13 mouse cellular contexts compared by ENCODE assay signal in genomic region chr8:92071305-92072253, GRCm38 (mm10).
DNase-seq lines count a peak whose midpoint lies in the region; ATAC-seq and TF ChIP-seq lines count a peak whose summit lies in the region.
"Had no signal": no experiment of that assay in that cellular context is flagged by ENCODE, and none has a peak within 500 bp of the region (broad histone marks: within the 10 kb centered on the region; RNA-seq: fewer than 3 reads in every experiment).

No protein-coding gene starts in this region.

- 27% methylated on average over 21 of the region's 21 CpGs for WGBS in hindbrain, embryonic 11.5 days
- WGBS in hindbrain, embryonic 10.5 days, result 22% methylated on average over 21 of the region's 21 CpGs
- WGBS in forebrain, embryonic 10.5 days, result 6% methylated on average over 21 of the region's 21 CpGs
- WGBS in hindbrain, embryonic 16.5 days, result 25% methylated on average over 21 of the region's 21 CpGs
- 31% methylated on average over 21 of the region's 21 CpGs for WGBS in neural tube, embryonic 15.5 days
- WGBS in kidney, embryonic 16.5 days, result 53% methylated on average over 18 of the region's 21 CpGs
- WGBS in stomach, postnatal 0 days, result 72% methylated on average over 21 of the region's 21 CpGs

- H3K4me1 ChIP-seq in hindbrain, embryonic 11.5 days (replicated peaks; ENCODE audit: control insufficient read depth, insufficient read depth, low read length), result peaks cover 3% of the 10 kb centered on the region; the same call in 1 of the 2 replicates
- H3K4me1 ChIP-seq in hindbrain, embryonic 10.5 days (replicated peaks), result peaks cover 38% of the 10 kb centered on the region
- peaks cover 52% of the 10 kb centered on the region for H3K4me1 ChIP-seq in forebrain, embryonic 10.5 days
- no peaks in the 10 kb centered on the region; the same call in none of the 2 replicates for H3K4me1 ChIP-seq in hindbrain, embryonic 16.5 days (ENCODE audit: control insufficient read depth, insufficient read depth, low read depth, low read length)
- peaks cover 17% of the 10 kb centered on the region for H3K4me1 ChIP-seq in neural tube, embryonic 15.5 days
- no peaks in the 10 kb centered on the region for H3K4me1 ChIP-seq in kidney, embryonic 16.5 days (ENCODE audit: insufficient read depth, low read length)
- H3K4me1 ChIP-seq in stomach, postnatal 0 days (replicated peaks; ENCODE audit: control insufficient read depth, insufficient read depth), result no peaks in the 10 kb centered on the region
- H3K4me1 ChIP-seq: limb, embryonic 15.5 days had no signal

- ATAC-seq in hindbrain, embryonic 11.5 days (ENCODE audit: low FRiP score), result no peak
- ATAC-seq in hindbrain, embryonic 16.5 days, result peak; percentile 85
- no peak; the same call in 1 of the 2 replicates for ATAC-seq in neural tube, embryonic 15.5 days (ENCODE audit: low FRiP score)
- ATAC-seq in kidney, embryonic 16.5 days (ENCODE audit: low FRiP score, low TSS enrichment), result no peak
- ATAC-seq in stomach, postnatal 0 days (ENCODE audit: low FRiP score, low TSS enrichment), result no peak

- TF ChIP-seq CTCF in stomach, postnatal 0 days (IDR thresholded peaks at IDR 0.05; ENCODE audit: low read depth), result no peak

- H3K27me3 ChIP-seq in hindbrain, embryonic 11.5 days (ENCODE audit: control insufficient read depth, insufficient read depth, low read length), result 0 out of 2 replicates have a peak, but pooled peaks cover 2% of the 10 kb centered on the region
- H3K27me3 ChIP-seq in hindbrain, embryonic 10.5 days (ENCODE audit: insufficient read depth, poor library complexity, severe bottlenecking), result peaks cover 81% of the 10 kb centered on the region
- H3K27me3 ChIP-seq in forebrain, embryonic 10.5 days (ENCODE audit: poor library complexity, severe bottlenecking), result peaks cover 100% of the 10 kb centered on the region
- H3K27me3 ChIP-seq in hindbrain, embryonic 16.5 days (replicated peaks; ENCODE audit: control insufficient read depth, insufficient read depth, low read length), result peaks cover 8% of the 10 kb centered on the region
- peaks cover 19% of the 10 kb centered on the region for H3K27me3 ChIP-seq in neural tube, embryonic 15.5 days (replicated peaks)
- peaks cover 53% of the 10 kb centered on the region for H3K27me3 ChIP-seq in kidney, embryonic 16.5 days (ENCODE audit: insufficient read depth, low read length)
- no peaks in the 10 kb centered on the region for H3K27me3 ChIP-seq in stomach, postnatal 0 days (ENCODE audit: control insufficient read depth, insufficient read depth, low read length)

- H3K4me2 ChIP-seq in hindbrain, embryonic 11.5 days (replicated peaks; ENCODE audit: low read depth, low read length), result no peak overlapping the region
- H3K4me2 ChIP-seq in hindbrain, embryonic 16.5 days (ENCODE audit: low read length), result no peak overlapping the region
- H3K4me2 ChIP-seq in neural tube, embryonic 15.5 days, result no peak overlapping the region
- no peak overlapping the region for H3K4me2 ChIP-seq in kidney, embryonic 16.5 days (replicated peaks; ENCODE audit: low read depth, low read length)
- H3K4me2 ChIP-seq in stomach, postnatal 0 days (replicated peaks; ENCODE audit: low read depth), result no peak overlapping the region
- H3K4me2 ChIP-seq: limb, embryonic 15.5 days; lung, embryonic 15.5 days had no signal

- H3K27ac ChIP-seq in hindbrain, embryonic 11.5 days (ENCODE audit: low read depth, low read length), result no peak overlapping the region
- no peak overlapping the region for H3K27ac ChIP-seq in hindbrain, embryonic 10.5 days
- peak overlapping the region; percentile 72; the same call in 1 of the 2 replicates for H3K27ac ChIP-seq in forebrain, embryonic 10.5 days
- H3K27ac ChIP-seq in hindbrain, embryonic 16.5 days (ENCODE audit: low read depth, low read length), result no peak overlapping the region
- peak overlapping the region; percentile 43; the same call in 1 of the 2 replicates for H3K27ac ChIP-seq in neural tube, embryonic 15.5 days (replicated peaks)
- H3K27ac ChIP-seq in kidney, embryonic 16.5 days (ENCODE audit: low read length), result no peak overlapping the region
- no peak overlapping the region for H3K27ac ChIP-seq in stomach, postnatal 0 days (replicated peaks)
- H3K27ac ChIP-seq: limb, embryonic 15.5 days; lung, embryonic 15.5 days had no signal

- H3K4me3 ChIP-seq in hindbrain, embryonic 11.5 days (ENCODE audit: low read depth, low read length), result no peak overlapping the region
- H3K4me3 ChIP-seq in hindbrain, embryonic 10.5 days, result no peak overlapping the region
- H3K4me3 ChIP-seq in forebrain, embryonic 10.5 days, result no peak overlapping the region; the same call in 1 of the 2 replicates
- H3K4me3 ChIP-seq in hindbrain, embryonic 16.5 days (ENCODE audit: low read length), result no peak overlapping the region
- H3K4me3 ChIP-seq in neural tube, embryonic 15.5 days (replicated peaks), result no peak overlapping the region
- H3K4me3 ChIP-seq in kidney, embryonic 16.5 days (ENCODE audit: low read length), result no peak overlapping the region
- no peak overlapping the region for H3K4me3 ChIP-seq in stomach, postnatal 0 days (ENCODE audit: low read depth, low read length)
- H3K4me3 ChIP-seq: limb, embryonic 15.5 days; lung, embryonic 15.5 days had no signal

- peak; percentile 17 for DNase-seq in hindbrain, embryonic 11.5 days (ENCODE audit: low spot score)
- no peak for DNase-seq in hindbrain, embryonic 10.5 days (ENCODE audit: low spot score)
- peak; percentile 42 for DNase-seq in forebrain, embryonic 10.5 days (ENCODE audit: extremely low spot score, low spot score)
- no peak for DNase-seq in gastrocnemius, postnatal 25 days
- no peak for DNase-seq in stomach, postnatal 0 days (ENCODE audit: low spot score)
- DNase-seq: heart, postnatal 36 days; kidney, adult 8-10 months; thymus, adult 18-20 months had no signal

- no peaks in the 10 kb centered on the region for H3K36me3 ChIP-seq in hindbrain, embryonic 11.5 days (ENCODE audit: control insufficient read depth, insufficient read depth, low read length)
- H3K36me3 ChIP-seq in hindbrain, embryonic 10.5 days, result no peaks in the 10 kb centered on the region
- H3K36me3 ChIP-seq in forebrain, embryonic 10.5 days (replicated peaks), result no peaks in the 10 kb centered on the region
- no peaks in the 10 kb centered on the region for H3K36me3 ChIP-seq in hindbrain, embryonic 16.5 days (ENCODE audit: control insufficient read depth, insufficient read depth, low read length)
- H3K36me3 ChIP-seq in neural tube, embryonic 15.5 days, result no peaks in the 10 kb centered on the region
- no peaks in the 10 kb centered on the region for H3K36me3 ChIP-seq in kidney, embryonic 16.5 days (ENCODE audit: insufficient read depth, low read length)
- no peaks in the 10 kb centered on the region for H3K36me3 ChIP-seq in stomach, postnatal 0 days (ENCODE audit: control insufficient read depth, insufficient read depth, low read length)
- H3K36me3 ChIP-seq: limb, embryonic 15.5 days; lung, embryonic 15.5 days had no signal

- TF ChIP-seq EP300 in stomach, postnatal 0 days (optimal IDR thresholded peaks at IDR 0.05), result no peak

- H3K9me3 ChIP-seq in hindbrain, embryonic 11.5 days (ENCODE audit: control insufficient read depth, low read length), result no peaks in the 10 kb centered on the region
- H3K9me3 ChIP-seq in hindbrain, embryonic 10.5 days, result no peaks in the 10 kb centered on the region
- H3K9me3 ChIP-seq in forebrain, embryonic 10.5 days, result no peaks in the 10 kb centered on the region
- no peaks in the 10 kb centered on the region for H3K9me3 ChIP-seq in hindbrain, embryonic 16.5 days (ENCODE audit: control insufficient read depth, low read length)
- no peaks in the 10 kb centered on the region for H3K9me3 ChIP-seq in neural tube, embryonic 15.5 days (replicated peaks)
- H3K9me3 ChIP-seq in kidney, embryonic 16.5 days (ENCODE audit: low read length), result no peaks in the 10 kb centered on the region
- H3K9me3 ChIP-seq in stomach, postnatal 0 days (ENCODE audit: control insufficient read depth, low read length), result no peaks in the 10 kb centered on the region
- H3K9me3 ChIP-seq: limb, embryonic 15.5 days; lung, embryonic 15.5 days had no signal

- H3K9ac ChIP-seq in hindbrain, embryonic 11.5 days (ENCODE audit: low read depth, low read length), result no peak overlapping the region
- H3K9ac ChIP-seq in hindbrain, embryonic 16.5 days (ENCODE audit: low read depth, low read length), result no peak overlapping the region
- H3K9ac ChIP-seq in neural tube, embryonic 15.5 days (replicated peaks), result no peak overlapping the region
- H3K9ac ChIP-seq in kidney, embryonic 16.5 days (replicated peaks; ENCODE audit: low read length), result no peak overlapping the region
- no peak overlapping the region for H3K9ac ChIP-seq in stomach, postnatal 0 days (ENCODE audit: low read length)
- H3K9ac ChIP-seq: limb, embryonic 15.5 days; lung, embryonic 15.5 days had no signal

Comparison
In these comparisons a context has a peak if more than half of its experiments do, and no peak if none do; other contexts are left out.
1. DNase-seq: peak in hindbrain, embryonic 11.5 days (single experiment) and forebrain, embryonic 10.5 days (single experiment); none in hindbrain, embryonic 10.5 days (single experiment), gastrocnemius, postnatal 25 days (single experiment) and stomach, postnatal 0 days (single experiment).
2. H3K27ac ChIP-seq: peak in forebrain, embryonic 10.5 days (single experiment) and neural tube, embryonic 15.5 days (single experiment); none in hindbrain, embryonic 11.5 days (single experiment), hindbrain, embryonic 10.5 days (single experiment), hindbrain, embryonic 16.5 days (single experiment), kidney, embryonic 16.5 days (single experiment) and stomach, postnatal 0 days (single experiment).